In genomic region chr9:57902132-57902531, GRCm38 (mm10) we compare ENCODE assay signal across 11 mouse cellular contexts. TPM values are rescaled to one million over a fixed set of nuclear protein-coding genes. Genes with fewer than 3 reads are reported as not detected.
A peak's percentile ranks its signal among the peaks of the same experiment; 100 is the strongest.
DNase-seq lines count a peak whose midpoint lies in the region; ATAC-seq and TF ChIP-seq lines count a peak whose summit lies in the region.
"Had no signal": no experiment of that assay in that cellular context is flagged by ENCODE, and none has a peak within 500 bp of the region (broad histone marks: within the 10 kb centered on the region; RNA-seq: fewer than 3 reads in every experiment).

No protein-coding gene starts in this region.

- H3K9ac ChIP-seq in forebrain, embryonic 14.5 days (ENCODE audit: low read length) = no peak overlapping the region
- no peak overlapping the region for H3K9ac ChIP-seq in midbrain, embryonic 15.5 days
- H3K9ac ChIP-seq in liver, embryonic 12.5 days = no peak overlapping the region
- H3K9ac ChIP-seq in liver, postnatal 0 days (replicated peaks) = no peak overlapping the region
- H3K9ac ChIP-seq: kidney, embryonic 15.5 days had no signal

- no peaks in the 10 kb centered on the region for H3K36me3 ChIP-seq in forebrain, embryonic 14.5 days (ENCODE audit: control insufficient read depth, insufficient read depth, low read length)
- no peaks in the 10 kb centered on the region for H3K36me3 ChIP-seq in midbrain, embryonic 15.5 days (replicated peaks)
- H3K36me3 ChIP-seq in liver, embryonic 12.5 days = no peaks in the 10 kb centered on the region
- H3K36me3 ChIP-seq in liver, postnatal 0 days (replicated peaks; ENCODE audit: insufficient read depth, low read length) = no peaks in the 10 kb centered on the region
- H3K36me3 ChIP-seq: kidney, embryonic 15.5 days had no signal

- no peaks in the 10 kb centered on the region for H3K27me3 ChIP-seq in forebrain, embryonic 14.5 days (replicated peaks; ENCODE audit: control insufficient read depth, insufficient read depth, low read length)
- no peaks in the 10 kb centered on the region for H3K27me3 ChIP-seq in midbrain, embryonic 15.5 days (replicated peaks)
- H3K27me3 ChIP-seq in liver, embryonic 12.5 days (replicated peaks) = no peaks in the 10 kb centered on the region
- no peaks in the 10 kb centered on the region for H3K27me3 ChIP-seq in liver, postnatal 0 days (ENCODE audit: insufficient read depth, low read length)
- H3K27me3 ChIP-seq: kidney, embryonic 15.5 days had no signal

- TF ChIP-seq EP300 in liver, postnatal 0 days (IDR thresholded peaks at IDR 0.05; ENCODE audit: low read depth) = no peak

- peak; percentile 57 to 60 for DNase-seq in right cerebral cortex, adult 2 months (ENCODE audit: low spot score in 2 of 2)
- DNase-seq in right cerebral cortex, postnatal 4 days = no peak
- DNase-seq in forebrain, embryonic 14.5 days (ENCODE audit: low spot score) = no peak
- no peak for DNase-seq in thymus, postnatal 25 days
- DNase-seq in liver, postnatal 0 days = no peak
- DNase-seq: heart, postnatal 36 days; lung, adult 18-20 months had no signal

- peaks cover 20% of the 10 kb centered on the region for H3K4me1 ChIP-seq in forebrain, embryonic 14.5 days (ENCODE audit: control insufficient read depth, insufficient read depth, low read length)
- peaks cover 17% of the 10 kb centered on the region for H3K4me1 ChIP-seq in midbrain, embryonic 15.5 days
- H3K4me1 ChIP-seq in liver, embryonic 12.5 days = no peaks in the 10 kb centered on the region
- H3K4me1 ChIP-seq in liver, postnatal 0 days (ENCODE audit: insufficient read depth) = peaks cover 6% of the 10 kb centered on the region; the same call in 1 of the 2 replicates

- WGBS in forebrain, embryonic 14.5 days = 34% methylated on average over 4 of the region's 4 CpGs
- 59% methylated on average over 4 of the region's 4 CpGs for WGBS in midbrain, embryonic 15.5 days
- 63% methylated on average over 4 of the region's 4 CpGs for WGBS in liver, embryonic 12.5 days (ENCODE audit: insufficient replicate concordance)
- 73% methylated on average over 4 of the region's 4 CpGs for WGBS in liver, postnatal 0 days (ENCODE audit: insufficient replicate concordance)

- H3K4me3 ChIP-seq in forebrain, embryonic 14.5 days (ENCODE audit: low read depth, low read length) = no peak overlapping the region
- H3K4me3 ChIP-seq in midbrain, embryonic 15.5 days = no peak overlapping the region
- H3K4me3 ChIP-seq in liver, embryonic 12.5 days = no peak overlapping the region
- no peak overlapping the region for H3K4me3 ChIP-seq in liver, postnatal 0 days (ENCODE audit: low read depth, low read length)
- H3K4me3 ChIP-seq: erythroblast, embryonic 14.5 days; kidney, embryonic 15.5 days had no signal

- 0 out of 2 replicates have a peak, but pooled peaks have one; percentile 40 for ATAC-seq in forebrain, embryonic 14.5 days
- no peak for ATAC-seq in midbrain, embryonic 15.5 days (replicated peaks)
- ATAC-seq in liver, embryonic 12.5 days = no peak
- no peak for ATAC-seq in liver, postnatal 0 days

- H3K4me2 ChIP-seq in forebrain, embryonic 14.5 days (ENCODE audit: low read length) = no peak overlapping the region
- no peak overlapping the region for H3K4me2 ChIP-seq in midbrain, embryonic 15.5 days
- no peak overlapping the region for H3K4me2 ChIP-seq in liver, embryonic 12.5 days
- no peak overlapping the region for H3K4me2 ChIP-seq in liver, postnatal 0 days (ENCODE audit: low read depth, low read length)
- H3K4me2 ChIP-seq: kidney, embryonic 15.5 days had no signal

- no peaks in the 10 kb centered on the region for H3K9me3 ChIP-seq in forebrain, embryonic 14.5 days (replicated peaks; ENCODE audit: control insufficient read depth, low read length)
- H3K9me3 ChIP-seq in midbrain, embryonic 15.5 days = no peaks in the 10 kb centered on the region
- H3K9me3 ChIP-seq in liver, embryonic 12.5 days (replicated peaks) = no peaks in the 10 kb centered on the region
- H3K9me3 ChIP-seq in liver, postnatal 0 days (ENCODE audit: low read length) = no peaks in the 10 kb centered on the region
- H3K9me3 ChIP-seq: kidney, embryonic 15.5 days had no signal

- H3K27ac ChIP-seq in forebrain, embryonic 14.5 days (ENCODE audit: low read depth, low read length) = peak overlapping the region; percentile 81
- H3K27ac ChIP-seq in midbrain, embryonic 15.5 days = peak overlapping the region; percentile 73
- H3K27ac ChIP-seq in liver, embryonic 12.5 days = no peak overlapping the region
- H3K27ac ChIP-seq in liver, postnatal 0 days (ENCODE audit: low read depth) = no peak overlapping the region
- H3K27ac ChIP-seq: kidney, embryonic 15.5 days had no signal

- no peak for TF ChIP-seq CTCF in liver, postnatal 0 days (IDR thresholded peaks at IDR 0.05; ENCODE audit: low read depth)

RNA-seq across cellular contexts. Expression of gene Ubl7, which starts 8.6 kb away (rescaled TPM):
- 144 and 166 TPM in 2 replicates for polyA plus RNA-seq in forebrain, embryonic 14.5 days (2014; fragmentation: Nextera tagmentation; extraction: Ambion mirVana)
- polyA plus RNA-seq in midbrain, embryonic 15.5 days (2015; fragmentation: Nextera tagmentation; extraction: Ambion mirVana) = 181 and 183 TPM in 2 replicates
- polyA plus RNA-seq in liver, embryonic 12.5 days (2016; fragmentation: Nextera tagmentation; extraction: Ambion mirVana) = 69.3 and 69.8 TPM in 2 replicates
- polyA plus RNA-seq in liver, postnatal 0 days (2015; fragmentation: Nextera tagmentation; extraction: Ambion mirVana) = 51.2 and 51.4 TPM in 2 replicates

RNA-seq across cellular contexts. Expression of gene Sema7a, which starts 37.8 kb away (rescaled TPM):
- polyA plus RNA-seq in forebrain, embryonic 14.5 days (2014; fragmentation: Nextera tagmentation; extraction: Ambion mirVana) = 3.6 and 6.2 TPM in 2 replicates
- polyA plus RNA-seq in midbrain, embryonic 15.5 days (2015; fragmentation: Nextera tagmentation; extraction: Ambion mirVana) = 2.1 and 2.3 TPM in 2 replicates
- polyA plus RNA-seq in liver, embryonic 12.5 days (2016; fragmentation: Nextera tagmentation; extraction: Ambion mirVana) = not detected in 2 replicates
- 0.11 TPM in 1 of 2 replicates, not detected in the other for polyA plus RNA-seq in liver, postnatal 0 days (2015; fragmentation: Nextera tagmentation; extraction: Ambion mirVana)

Comparison
In these comparisons a context has a peak if more than half of its experiments do, and no peak if none do; other contexts are left out.
1. DNase-seq: peak in right cerebral cortex, adult 2 months (2 of 2); none in right cerebral cortex, postnatal 4 days (single experiment), forebrain, embryonic 14.5 days (single experiment), thymus, postnatal 25 days (single experiment) and liver, postnatal 0 days (single experiment).
2. H3K27ac ChIP-seq: peak in forebrain, embryonic 14.5 days (single experiment) and midbrain, embryonic 15.5 days (single experiment); none in liver, embryonic 12.5 days (single experiment) and liver, postnatal 0 days (single experiment).